Mouse (Mus musculus): Measurements from ENCODE around the gene Trim21.
A peak's percentile ranks its signal among the peaks of the same experiment; 100 is the strongest.

Trim21 gene

GRCm38 (mm10) chr7:102564999-102565997, at the start of gene Trim21:
Trim21 (minus strand) TSS chr7:102565486.
- DNase-seq (ENCODE audit: low spot score in 2 of 2), result peak; percentile 87 to 89

- no peak for DNase-seq (ENCODE audit: low spot score in 2 of 2)
Observed at GRCm38 (mm10) chr7:102597378-102598031, 32.2 kb upstream of the Trim21 start, which contains the start of gene Olfr552. Olfr552 (plus strand) TSS chr7:102597770.

- no peak for DNase-seq (ENCODE audit: low spot score in 2 of 2)
Observed at GRCm38 (mm10) chr7:102591786-102592185, 26.5 kb upstream of the Trim21 start, which contains the start of gene Olfr551. Olfr551 (minus strand) TSS chr7:102591886.

GRCm38 (mm10) chr7:102575998-102576397, 10.7 kb upstream of the Trim21 start:
- DNase-seq (ENCODE audit: low spot score in 2 of 2), result no peak

- no peak for DNase-seq (ENCODE audit: low spot score in 2 of 2)
Observed at GRCm38 (mm10) chr7:102573174-102573830, 8.0 kb upstream of the Trim21 start.

GRCm38 (mm10) chr7:102571142-102571541, 5.9 kb upstream of the Trim21 start, which contains the start of gene Olfr550:
Olfr550 (plus strand) TSS chr7:102571442.
- DNase-seq (ENCODE audit: low spot score in 2 of 2), result no peak

GRCm38 (mm10) chr7:102566219-102566618, 933 bp upstream of the Trim21 start:
- DNase-seq (ENCODE audit: low spot score in 2 of 2), result no peak

GRCm38 (mm10) chr7:102553279-102553678, 12.0 kb downstream of the Trim21 start:
- no peak for DNase-seq (ENCODE audit: low spot score in 2 of 2)

GRCm38 (mm10) chr7:102549570-102549969, 15.7 kb downstream of the Trim21 start, which contains the start of gene Olfr549:
Olfr549 (plus strand) TSS chr7:102549870.
- DNase-seq (ENCODE audit: low spot score in 2 of 2), result no peak

GRCm38 (mm10) chr7:102541251-102541650, 24.0 kb downstream of the Trim21 start:
- no peak for DNase-seq (ENCODE audit: low spot score in 2 of 2)

- no peak for DNase-seq (ENCODE audit: low spot score in 2 of 2)
Observed at GRCm38 (mm10) chr7:102540596-102540995, 24.7 kb downstream of the Trim21 start, which contains the start of gene Olfr548-ps1. Olfr548-ps1 (plus strand) TSS chr7:102540896.

GRCm38 (mm10) chr7:102534449-102534848, 30.8 kb downstream of the Trim21 start, which contains the start of gene Olfr547:
Olfr547 (plus strand) TSS chr7:102534749.
- no peak for DNase-seq (ENCODE audit: low spot score in 2 of 2)

GRCm38 (mm10) chr7:102529052-102529451, 36.2 kb downstream of the Trim21 start:
- DNase-seq (ENCODE audit: low spot score in 2 of 2), result no peak

- no peak for DNase-seq (ENCODE audit: low spot score in 2 of 2)
Observed at GRCm38 (mm10) chr7:102517051-102517335, 48.3 kb downstream of the Trim21 start.

- peak in 1 of 2 experiments; percentile 26 for DNase-seq (ENCODE audit: low spot score in 2 of 2)
Observed at GRCm38 (mm10) chr7:102516261-102517050, 48.8 kb downstream of the Trim21 start.

- DNase-seq (ENCODE audit: low spot score in 2 of 2), result no peak
Observed at GRCm38 (mm10) chr7:102514144-102514543, 51.1 kb downstream of the Trim21 start.

GRCm38 (mm10) chr7:102512814-102513435, 52.4 kb downstream of the Trim21 start:
- DNase-seq (ENCODE audit: low spot score in 2 of 2), result peak; percentile 78 to 84

GRCm38 (mm10) chr7:102511927-102512326, 53.4 kb downstream of the Trim21 start:
- no peak for DNase-seq (ENCODE audit: low spot score in 2 of 2)

- DNase-seq (ENCODE audit: low spot score in 2 of 2), result no peak
Observed at GRCm38 (mm10) chr7:102509726-102510125, 55.6 kb downstream of the Trim21 start.

GRCm38 (mm10) chr7:102508666-102509065, 56.6 kb downstream of the Trim21 start:
- DNase-seq (ENCODE audit: low spot score in 2 of 2), result no peak

All from urinary bladder, postnatal 36 days (tissue).